Mouse (Mus musculus): ENCODE measurements around the gene Wdr43. TPM values are rescaled to one million over a fixed set of nuclear protein-coding genes. Genes with fewer than 3 reads are reported as not detected.

The Wdr43 gene
- polyA plus RNA-seq, 1 experiment from 2014 or later, result 54.6 TPM

- ATAC-seq (replicated peaks; ENCODE audit: low FRiP score, low read depth) (no peak), DNase-seq (ENCODE audit: low spot score) (no peak)
- Histone ChIP-seq H3K27me3 (ENCODE audit: insufficient read depth, low read length) (no peaks in the 10 kb centered on the region), H3K4me2 (ENCODE audit: low read length) (no peak overlapping the region), H3K4me1 (replicated peaks; ENCODE audit: insufficient read depth, low read length) (no peaks in the 10 kb centered on the region), H3K9ac (ENCODE audit: low read depth, low read length) (no peak overlapping the region), H3K36me3 (ENCODE audit: insufficient read depth, low read length) (peaks cover 64% of the 10 kb centered on the region), H3K9me3 (replicated peaks; ENCODE audit: low read length) (no peaks in the 10 kb centered on the region), H3K27ac (no peak overlapping the region), H3K4me3 (replicated peaks; ENCODE audit: low read depth, low read length) (no peak overlapping the region)
- TF ChIP-seq CTCF (IDR thresholded peaks at IDR 0.05; ENCODE audit: low read depth), result no peak
- WGBS, result 91% methylated on average over 9 of the region's 9 CpGs
These were observed 24.9 kb downstream of the Wdr43 start for GRCm38 (mm10) chr17:71640421-71641085.

- Histone ChIP-seq H3K27ac (no peak overlapping the region), H3K4me1 (replicated peaks; ENCODE audit: insufficient read depth, low read length) (no peaks in the 10 kb centered on the region), H3K36me3 (ENCODE audit: insufficient read depth, low read length) (peaks cover 55% of the 10 kb centered on the region), H3K4me3 (replicated peaks; ENCODE audit: low read depth, low read length) (no peak overlapping the region), H3K27me3 (ENCODE audit: insufficient read depth, low read length) (no peaks in the 10 kb centered on the region), H3K9ac (ENCODE audit: low read depth, low read length) (no peak overlapping the region), H3K9me3 (replicated peaks; ENCODE audit: low read length) (no peaks in the 10 kb centered on the region), H3K4me2 (ENCODE audit: low read length) (no peak overlapping the region)
- TF ChIP-seq CTCF (IDR thresholded peaks at IDR 0.05; ENCODE audit: low read depth), result no peak
- 86% methylated on average over 3 of the region's 3 CpGs for WGBS
- no peak for DNase-seq (ENCODE audit: low spot score)
- no peak for ATAC-seq (replicated peaks; ENCODE audit: low FRiP score, low read depth)
These were observed 26.5 kb downstream of the Wdr43 start for GRCm38 (mm10) chr17:71642190-71642589.

GRCm38 (mm10) chr17:71650011-71650410 lies 34.3 kb downstream of the Wdr43 start:
- WGBS, result 87% methylated on average over 9 of the region's 9 CpGs
- Histone ChIP-seq H3K27ac (no peak overlapping the region), H3K4me1 (replicated peaks; ENCODE audit: insufficient read depth, low read length) (no peaks in the 10 kb centered on the region), H3K9me3 (replicated peaks; ENCODE audit: low read length) (no peaks in the 10 kb centered on the region), H3K4me2 (ENCODE audit: low read length) (no peak overlapping the region), H3K4me3 (replicated peaks; ENCODE audit: low read depth, low read length) (no peak overlapping the region), H3K9ac (ENCODE audit: low read depth, low read length) (no peak overlapping the region), H3K36me3 (ENCODE audit: insufficient read depth, low read length) (peaks cover 50% of the 10 kb centered on the region), H3K27me3 (ENCODE audit: insufficient read depth, low read length) (no peaks in the 10 kb centered on the region)
- peak; percentile 34; the same call in 1 of the 2 replicates for TF ChIP-seq CTCF (IDR thresholded peaks at IDR 0.05; ENCODE audit: low read depth)
- no peak for ATAC-seq (replicated peaks; ENCODE audit: low FRiP score, low read depth)
- no peak for DNase-seq (ENCODE audit: low spot score)

- H3K4me2 ChIP-seq (ENCODE audit: low read length), result no peak overlapping the region
- no peak for ATAC-seq (replicated peaks; ENCODE audit: low FRiP score, low read depth)
- H3K9me3 ChIP-seq (replicated peaks; ENCODE audit: low read length), result no peaks in the 10 kb centered on the region
- no peaks in the 10 kb centered on the region for H3K27me3 ChIP-seq (ENCODE audit: insufficient read depth, low read length)
- no peak overlapping the region for H3K27ac ChIP-seq
- no peak overlapping the region for H3K9ac ChIP-seq (ENCODE audit: low read depth, low read length)
- peaks cover 48% of the 10 kb centered on the region for H3K36me3 ChIP-seq (ENCODE audit: insufficient read depth, low read length)
- no peak for DNase-seq (ENCODE audit: low spot score)
- no peaks in the 10 kb centered on the region for H3K4me1 ChIP-seq (replicated peaks; ENCODE audit: insufficient read depth, low read length)
- no peak for TF ChIP-seq CTCF (IDR thresholded peaks at IDR 0.05; ENCODE audit: low read depth)
- 90% methylated on average over 2 of the region's 2 CpGs for WGBS
- no peak overlapping the region for H3K4me3 ChIP-seq (replicated peaks; ENCODE audit: low read depth, low read length)
These were observed 36.8 kb downstream of the Wdr43 start for GRCm38 (mm10) chr17:71652495-71652894.

- H3K36me3 ChIP-seq (ENCODE audit: insufficient read depth, low read length), result peaks cover 50% of the 10 kb centered on the region
- 89% methylated on average over 5 of the region's 5 CpGs for WGBS
These were observed 37.2 kb downstream of the Wdr43 start for GRCm38 (mm10) chr17:71652934-71653333.

GRCm38 (mm10) chr17:71657521-71657920 lies 41.8 kb downstream of the Wdr43 start:
- no peak overlapping the region for H3K4me3 ChIP-seq (replicated peaks; ENCODE audit: low read depth, low read length)
- no peak for ATAC-seq (replicated peaks; ENCODE audit: low FRiP score, low read depth)
- WGBS, result 88% methylated on average over 4 of the region's 4 CpGs
- TF ChIP-seq CTCF (IDR thresholded peaks at IDR 0.05; ENCODE audit: low read depth), result no peak
- no peaks in the 10 kb centered on the region for H3K27me3 ChIP-seq (ENCODE audit: insufficient read depth, low read length)
- H3K9me3 ChIP-seq (replicated peaks; ENCODE audit: low read length), result no peaks in the 10 kb centered on the region
- H3K4me1 ChIP-seq (replicated peaks; ENCODE audit: insufficient read depth, low read length), result no peaks in the 10 kb centered on the region
- no peak overlapping the region for H3K4me2 ChIP-seq (ENCODE audit: low read length)
- no peak for DNase-seq (ENCODE audit: low spot score)
- peaks cover 25% of the 10 kb centered on the region for H3K36me3 ChIP-seq (ENCODE audit: insufficient read depth, low read length)
- H3K27ac ChIP-seq, result no peak overlapping the region
- no peak overlapping the region for H3K9ac ChIP-seq (ENCODE audit: low read depth, low read length)

More at GRCm38 (mm10) chr17:71652934-71653333, 37.2 kb downstream of the Wdr43 start:
- Histone ChIP-seq H3K4me3 (replicated peaks; ENCODE audit: low read depth, low read length) (no peak overlapping the region), H3K27me3 (ENCODE audit: insufficient read depth, low read length) (no peaks in the 10 kb centered on the region), H3K9me3 (replicated peaks; ENCODE audit: low read length) (no peaks in the 10 kb centered on the region), H3K27ac (no peak overlapping the region), H3K4me2 (ENCODE audit: low read length) (no peak overlapping the region), H3K4me1 (replicated peaks; ENCODE audit: insufficient read depth, low read length) (no peaks in the 10 kb centered on the region), H3K9ac (ENCODE audit: low read depth, low read length) (no peak overlapping the region)
- TF ChIP-seq CTCF (IDR thresholded peaks at IDR 0.05; ENCODE audit: low read depth), result no peak
- ATAC-seq (replicated peaks; ENCODE audit: low FRiP score, low read depth), result no peak
- DNase-seq (ENCODE audit: low spot score), result no peak

GRCm38 (mm10) chr17:71658666-71659065 lies 43.0 kb downstream of the Wdr43 start:
- H3K27me3 ChIP-seq (ENCODE audit: insufficient read depth, low read length), result no peaks in the 10 kb centered on the region
- no peak overlapping the region for H3K27ac ChIP-seq
- ATAC-seq (replicated peaks; ENCODE audit: low FRiP score, low read depth) (no peak), DNase-seq (ENCODE audit: low spot score) (no peak)
- no peak overlapping the region for H3K4me2 ChIP-seq (ENCODE audit: low read length)
- H3K4me1 ChIP-seq (replicated peaks; ENCODE audit: insufficient read depth, low read length), result no peaks in the 10 kb centered on the region
- TF ChIP-seq CTCF (IDR thresholded peaks at IDR 0.05; ENCODE audit: low read depth), result no peak
- H3K9ac ChIP-seq (ENCODE audit: low read depth, low read length), result no peak overlapping the region
- WGBS, result 94% methylated on average over 10 of the region's 10 CpGs
- H3K4me3 ChIP-seq (replicated peaks; ENCODE audit: low read depth, low read length), result no peak overlapping the region
- peaks cover 17% of the 10 kb centered on the region for H3K36me3 ChIP-seq (ENCODE audit: insufficient read depth, low read length)
- H3K9me3 ChIP-seq (replicated peaks; ENCODE audit: low read length), result no peaks in the 10 kb centered on the region
